Mouse (Mus musculus): ENCODE measurements around the gene Rnd3.

- TF ChIP-seq CTCF (conservative IDR thresholded peaks at IDR 0.05; ENCODE audit: insufficient read depth, insufficient read length, low read depth, low read length), result no peak
- TF ChIP-seq POLR2A (IDR thresholded peaks at IDR 0.05; ENCODE audit: low read depth, low read length), result no peak
Measured at GRCm38 (mm10) chr2:51099240-51099639, 49.7 kb downstream of the Rnd3 start.
